Mouse (Mus musculus): ENCODE data around the gene Gm21887. TPM values are rescaled to one million over a fixed set of nuclear protein-coding genes. Genes with fewer than 3 reads are reported as not detected.
"Not testable (repeated sequence)": the region's sequence is repeated elsewhere in the genome, so short reads cannot be mapped to it uniquely, and the experiment has no call there.

Gm21887 gene
- total RNA-seq, 2 experiments from 2014 or later, result 38.7 to 77.5 TPM

- intact Hi-C loops (cut with DNase I); DNase-seq: not testable (repeated sequence)
Measured at GRCm38 (mm10) chrX:169994866-169995711, 14.4 kb upstream of the Gm21887 start.

DNA sequence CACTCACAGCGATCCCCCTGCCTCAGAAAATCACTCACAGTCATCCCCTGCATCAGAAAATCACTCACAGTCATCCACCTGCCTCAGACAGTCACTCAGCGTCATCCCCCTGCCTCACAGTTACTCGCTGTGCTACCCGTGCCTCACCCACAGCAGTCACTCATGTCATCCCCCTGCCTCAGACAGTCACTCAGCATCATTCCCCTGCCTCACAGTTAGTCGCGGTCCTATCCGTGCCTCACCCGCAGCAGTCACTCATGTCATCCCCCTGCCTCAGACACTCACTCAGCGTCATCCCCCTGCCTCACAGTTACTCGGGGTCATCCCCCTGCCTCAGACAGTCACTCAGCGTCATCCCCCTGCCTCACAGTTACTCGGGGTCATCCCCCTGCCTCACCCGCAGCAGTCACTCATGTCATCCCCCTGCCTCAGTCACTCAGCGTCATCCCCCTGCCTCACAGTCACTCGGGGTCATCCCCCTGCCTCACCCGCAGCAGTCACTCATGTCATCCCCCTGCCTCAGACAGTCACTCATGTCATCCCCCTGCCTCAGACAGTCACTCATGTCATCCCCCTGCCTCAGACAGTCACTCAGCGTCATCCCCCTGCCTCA, 13.4 kb upstream of the Gm21887 start:
- intact Hi-C loops (cut with DNase I); DNase-seq: not testable (repeated sequence)

DNA sequence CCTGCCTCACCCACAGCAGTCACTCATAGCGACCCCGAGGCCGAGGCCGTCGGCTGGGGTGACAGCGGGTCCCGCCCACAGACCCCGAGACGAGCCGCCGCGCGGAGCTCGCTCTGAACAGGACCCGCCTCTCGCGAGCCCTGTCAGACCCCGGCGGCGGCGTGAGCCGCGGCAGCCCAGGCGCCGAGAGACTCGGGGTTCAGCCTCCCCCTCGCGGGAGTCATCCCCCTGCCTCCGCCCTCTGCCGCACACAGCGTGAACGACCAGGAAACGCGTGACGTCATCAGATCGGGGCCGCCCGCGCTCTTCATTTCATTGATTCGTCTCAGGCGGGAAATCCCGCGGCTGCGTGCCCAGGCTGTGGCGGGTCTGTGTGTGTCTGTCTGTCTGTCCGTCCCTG, 12.5 kb upstream of the Gm21887 start:
- intact Hi-C loops (cut with DNase I), result not testable (repeated sequence)

GRCm38 (mm10) chrX:169997456-169997853, 12.0 kb upstream of the Gm21887 start:
- intact Hi-C loops (cut with DNase I); DNase-seq: not testable (repeated sequence)

More for the DNA sequence above, 12.5 kb upstream of the Gm21887 start:
- peak; percentile 79 to 86 for DNase-seq

DNA sequence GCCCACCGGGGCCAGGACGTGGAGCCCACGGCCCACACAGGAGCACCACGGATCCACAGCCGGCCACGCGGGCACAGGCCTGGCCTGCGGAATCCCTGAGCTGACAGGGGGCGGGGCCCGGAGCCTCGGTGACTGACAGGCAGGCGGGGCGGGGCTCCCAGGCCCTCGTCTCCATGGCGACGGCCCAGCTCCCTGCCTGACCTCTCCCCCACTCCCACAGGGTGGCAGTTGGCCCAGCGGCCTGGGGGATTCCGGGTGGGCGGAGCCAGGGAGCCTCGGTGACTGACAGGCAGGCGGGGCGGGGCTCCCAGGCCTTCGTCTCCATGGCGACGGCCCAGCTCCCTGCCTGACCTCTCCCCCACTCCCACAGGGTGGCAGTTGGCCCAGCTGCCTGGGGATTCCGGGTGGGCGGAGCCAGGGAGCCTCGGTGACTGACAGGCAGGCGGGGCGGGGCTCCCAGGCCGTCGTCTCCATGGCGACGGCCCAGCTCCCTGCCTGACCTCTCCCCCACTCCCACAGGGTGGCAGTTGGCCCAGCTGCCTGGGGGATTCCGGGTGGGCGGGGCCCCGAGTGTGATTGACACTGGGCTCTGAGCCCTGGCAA, 11.5 kb upstream of the Gm21887 start:
- intact Hi-C loops (cut with DNase I), result not testable (repeated sequence)
- DNase-seq, result peak; percentile 100

DNA sequence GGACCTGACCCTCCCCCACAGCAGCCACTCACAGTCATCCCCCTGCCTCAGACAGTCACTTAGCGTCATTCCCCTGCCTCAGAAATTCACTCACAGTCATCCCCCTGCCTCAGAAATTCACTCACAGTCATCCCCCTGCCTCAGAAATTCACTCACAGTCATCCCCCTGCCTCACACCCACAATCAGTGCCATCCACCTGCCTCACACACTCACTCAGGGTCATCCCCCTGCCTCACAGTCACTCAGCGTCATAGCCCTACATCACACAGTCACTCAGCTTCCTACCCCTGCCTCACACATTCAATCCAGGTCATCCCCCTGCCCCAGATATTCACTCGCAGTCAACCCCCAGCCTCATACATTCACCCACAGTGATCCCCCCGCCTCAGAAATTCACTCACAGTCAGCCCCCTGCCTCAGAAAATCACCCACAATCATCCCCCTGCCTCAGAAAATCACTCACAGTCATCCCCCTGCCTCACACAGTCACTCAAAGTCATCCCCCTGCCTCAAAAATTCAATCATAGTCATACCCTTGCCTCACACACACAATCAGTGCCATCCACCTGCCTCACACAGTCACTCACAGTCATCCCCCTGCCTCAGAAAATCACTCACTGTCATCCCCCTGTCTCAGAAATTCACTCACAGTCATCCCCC, 10.8 kb upstream of the Gm21887 start:
- not testable (repeated sequence) for DNase-seq
- intact Hi-C loops (cut with DNase I), result loop anchor here (1.0 kb wide), 1 partner anchor 7 kb away; no protein-coding TSS in a partner anchor

DNA sequence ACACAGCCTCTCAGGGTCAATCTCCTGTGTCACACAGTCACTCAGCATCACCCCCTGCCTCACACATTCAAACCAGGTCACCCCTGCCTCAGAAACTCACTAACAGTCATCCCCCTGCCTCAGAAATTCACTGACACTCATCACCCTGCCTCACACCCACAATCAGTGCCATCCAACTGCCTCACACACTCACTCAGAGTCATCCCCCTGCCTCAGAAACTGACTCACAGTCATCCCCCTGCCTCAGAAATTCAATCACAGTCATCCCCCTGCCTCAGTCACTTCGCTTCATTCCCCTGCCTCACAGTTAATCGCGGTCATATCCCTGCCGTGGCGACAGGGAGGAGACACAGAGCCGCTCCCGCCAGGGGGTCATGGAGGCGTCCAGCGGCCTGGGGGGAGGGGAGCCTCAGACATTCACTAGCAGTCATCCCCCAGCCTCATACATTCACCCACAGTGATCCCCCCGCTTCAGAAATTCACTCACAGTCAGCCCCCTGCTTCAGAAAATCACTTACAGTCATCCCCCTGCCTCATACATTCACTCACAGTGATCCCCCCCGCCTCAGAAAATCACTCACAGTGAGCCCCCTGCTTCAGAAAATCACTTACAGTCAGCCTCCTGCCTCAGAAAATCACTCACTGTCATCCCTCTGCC, 10.1 kb upstream of the Gm21887 start:
- intact Hi-C loops (cut with DNase I), result loop anchor here (1.0 kb wide), 1 partner anchor 8 kb away; no protein-coding TSS in a partner anchor
- DNase-seq, result not testable (repeated sequence)

DNA sequence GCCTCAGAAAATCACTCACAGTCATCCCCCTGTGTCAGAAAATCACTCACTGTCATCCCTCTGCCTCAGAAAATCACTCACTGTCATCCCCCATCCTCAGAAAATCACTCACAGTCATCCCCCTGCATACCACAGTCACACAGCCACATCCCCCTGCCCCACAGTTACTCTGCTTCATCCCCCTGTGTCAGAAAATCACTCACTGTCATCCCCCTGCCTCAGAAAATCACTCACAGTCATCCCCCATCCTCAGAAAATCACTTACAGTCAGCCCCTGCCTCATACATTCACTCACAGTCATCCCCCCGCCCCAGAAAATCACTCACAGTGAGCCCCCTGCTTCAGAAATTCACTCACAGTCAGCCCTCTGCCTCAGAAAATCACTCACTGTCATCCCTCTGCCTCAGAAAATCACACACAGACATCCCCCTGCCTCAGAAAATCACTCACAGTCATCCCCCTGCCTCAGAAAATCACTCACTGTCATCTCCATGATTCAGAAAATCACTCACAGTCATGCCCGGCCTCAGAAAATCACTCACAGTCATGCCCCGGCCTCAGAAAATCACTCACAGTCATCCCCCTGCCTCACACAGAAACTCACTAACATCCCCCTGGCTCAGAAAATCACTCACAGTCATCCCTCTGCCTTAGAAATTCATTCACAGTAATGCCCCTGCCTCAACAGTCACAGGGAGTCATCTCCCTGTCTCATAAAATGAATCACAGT, 9.4 kb upstream of the Gm21887 start:
- not testable (repeated sequence) for DNase-seq
- intact Hi-C loops (cut with DNase I), result loop anchor here (1.0 kb wide), 1 partner anchor 9 kb away; no protein-coding TSS in a partner anchor

- intact Hi-C loops (cut with DNase I); DNase-seq: not testable (repeated sequence)
Measured at GRCm38 (mm10) chrX:170000642-170001387, 8.6 kb upstream of the Gm21887 start.

GRCm38 (mm10) chrX:170001388-170001695, 8.1 kb upstream of the Gm21887 start:
- intact Hi-C loops (cut with DNase I), result not testable (repeated sequence)

DNA sequence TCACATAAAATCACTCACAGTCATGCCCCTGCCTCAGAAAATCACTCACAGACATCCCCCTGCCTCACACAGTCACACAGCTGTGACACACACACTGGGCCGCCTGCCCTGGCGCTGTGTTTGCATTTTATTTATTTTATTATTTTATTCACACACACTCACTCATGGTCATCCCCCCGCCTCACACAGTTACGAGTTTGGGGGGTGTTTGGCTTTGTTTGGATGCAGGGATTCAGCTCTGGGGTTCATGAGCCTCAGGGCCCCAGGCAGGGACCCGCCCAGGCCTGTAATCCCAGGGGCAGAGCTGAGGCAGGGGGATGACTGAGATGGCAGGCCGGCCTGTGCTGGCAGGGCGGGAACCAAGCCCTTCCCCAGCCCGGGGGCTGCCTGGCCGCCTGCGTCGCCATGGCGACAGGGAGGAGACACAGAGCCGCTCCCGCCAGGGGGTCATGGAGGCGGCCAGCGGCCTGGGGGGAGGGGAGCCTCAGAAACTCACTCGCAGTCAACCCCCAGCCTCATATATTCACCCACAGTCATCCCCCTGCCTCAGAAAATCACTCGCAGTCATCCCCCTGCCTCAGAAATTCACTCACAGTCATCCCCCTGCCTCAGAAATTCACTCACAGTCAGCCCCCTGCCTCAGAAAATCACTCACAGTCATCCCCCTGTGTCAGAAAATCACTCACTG, 6.8 kb upstream of the Gm21887 start:
- DNase-seq; intact Hi-C loops (cut with DNase I): not testable (repeated sequence)

More at GRCm38 (mm10) chrX:170001388-170001695, 8.1 kb upstream of the Gm21887 start:
- not testable (repeated sequence) for DNase-seq

GRCm38 (mm10) chrX:170003536-170003935, 5.9 kb upstream of the Gm21887 start:
- intact Hi-C loops (cut with DNase I), result not testable (repeated sequence)

DNA sequence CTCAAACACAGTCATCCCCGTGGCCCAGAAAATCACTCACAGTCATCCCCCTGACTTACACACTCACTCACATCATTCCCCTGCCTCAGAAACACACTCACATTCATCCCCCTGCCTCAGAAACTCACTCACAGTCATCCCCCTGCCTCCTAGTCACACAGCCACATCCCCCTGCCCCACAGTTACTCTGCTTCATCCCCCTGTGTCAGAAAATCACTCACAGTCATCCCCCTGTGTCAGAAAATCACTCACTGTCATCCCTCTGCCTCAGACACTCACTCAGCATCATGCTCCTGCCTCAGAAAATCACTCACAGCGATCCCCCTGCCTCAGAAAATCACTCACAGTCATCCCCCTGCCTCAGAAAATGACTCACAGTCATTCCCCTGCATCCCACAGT, 5.2 kb upstream of the Gm21887 start:
- DNase-seq; intact Hi-C loops (cut with DNase I): not testable (repeated sequence)

More at GRCm38 (mm10) chrX:170003536-170003935, 5.9 kb upstream of the Gm21887 start:
- DNase-seq, result not testable (repeated sequence)

DNA sequence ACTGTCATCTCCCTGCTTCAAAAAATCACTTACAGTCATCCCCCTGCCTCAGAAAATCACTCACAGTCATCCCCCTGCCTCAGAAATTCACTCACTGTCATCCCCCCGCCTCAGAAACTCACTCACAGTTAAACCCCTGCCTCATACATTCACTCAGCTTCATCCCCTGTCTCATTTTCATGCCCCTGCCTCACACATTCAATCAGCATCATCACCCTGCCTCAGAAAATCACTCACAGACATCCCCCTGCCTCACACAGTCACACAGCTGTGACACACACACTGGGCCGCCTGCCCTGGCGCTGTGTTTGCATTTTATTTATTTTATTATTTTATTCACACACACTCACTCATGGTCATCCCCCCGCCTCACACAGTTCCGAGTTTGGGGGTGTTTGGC, 4.7 kb upstream of the Gm21887 start:
- DNase-seq; intact Hi-C loops (cut with DNase I): not testable (repeated sequence)

DNA sequence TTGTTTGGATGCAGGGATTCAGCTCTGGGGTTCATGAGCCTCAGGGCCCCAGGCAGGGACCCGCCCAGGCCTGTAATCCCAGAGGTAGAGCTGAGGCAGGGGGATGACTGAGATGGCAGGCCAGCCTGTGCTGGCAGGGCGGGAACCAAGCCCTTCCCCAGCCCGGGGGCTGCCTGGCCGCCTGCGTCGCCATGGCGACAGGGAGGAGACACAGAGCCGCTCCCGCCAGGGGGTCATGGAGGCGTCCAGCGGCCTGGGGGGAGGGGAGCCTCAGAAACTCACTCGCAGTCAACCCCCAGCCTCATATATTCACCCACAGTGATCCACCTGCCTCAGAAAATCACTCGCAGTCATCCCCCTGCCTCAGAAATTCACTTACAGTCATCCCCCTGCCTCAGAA, 4.3 kb upstream of the Gm21887 start:
- intact Hi-C loops (cut with DNase I), result not testable (repeated sequence)
- DNase-seq, result peak in 1 of 2 experiments; percentile 42

DNA sequence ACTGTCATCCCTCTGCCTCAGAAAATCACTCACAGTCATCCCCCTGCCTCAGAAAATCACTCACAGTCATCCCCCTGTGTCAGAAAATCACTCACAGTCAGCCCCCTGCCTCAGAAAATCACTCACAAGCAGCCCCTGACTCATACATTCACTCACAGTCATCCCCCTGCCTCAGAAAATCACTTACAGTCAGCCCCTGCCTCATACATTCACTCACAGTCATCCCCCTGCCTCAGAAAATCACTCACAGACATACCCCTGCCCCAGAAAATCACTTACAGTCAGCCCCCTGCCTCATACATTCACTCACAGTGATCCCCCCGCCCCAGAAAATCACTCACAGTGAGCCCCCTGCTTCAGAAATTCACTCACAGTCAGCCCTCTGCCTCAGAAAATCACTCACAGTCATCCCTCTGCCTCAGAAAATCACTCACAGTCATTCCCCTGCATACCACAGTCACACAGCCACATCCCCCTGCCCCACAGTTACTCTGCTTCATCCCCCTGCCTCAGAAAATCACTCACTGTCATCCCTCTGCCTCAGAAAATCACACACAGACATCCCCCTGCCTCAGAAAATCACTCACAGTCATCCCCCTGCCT, 3.7 kb upstream of the Gm21887 start:
- DNase-seq; intact Hi-C loops (cut with DNase I): not testable (repeated sequence)

GRCm38 (mm10) chrX:170006694-170007247, 2.7 kb upstream of the Gm21887 start:
- intact Hi-C loops (cut with DNase I); DNase-seq: not testable (repeated sequence)
